Mouse (Mus musculus) liver, embryonic 11.5 days (tissue): ENCODE results near the gene Dnmt3l. TPM values are rescaled to one million over a fixed set of nuclear protein-coding genes. Genes with fewer than 3 reads are reported as not detected.
"Not testable (repeated sequence)": the region's sequence is repeated elsewhere in the genome, so short reads cannot be mapped to it uniquely, and the experiment has no call there.

ENCODE experiments used
- ATAC-seq: fragments of 200-750 bp; cut with Nextera tagmentation; replicated peaks from 2 replicates; pipeline ENCODE4 v1.8.0; 2017; ENCODE audit warnings: moderate number of reproducible peaks, mild to moderate bottlenecking, moderate TSS enrichment, moderate library complexity; ENCODE audit not compliant: low FRiP score
- DNase-seq: peaks from one replicate; pipeline ENCODE4 v3.0.0-alpha.2; 2017; ENCODE audit warnings: low spot score
- H3K27ac ChIP-seq: fragments of 300-500 bp; sonication (generic); 2 replicates; pipeline ENCODE4 v1.5.1; 2014; ENCODE audit warnings: mild to moderate bottlenecking, low read depth, low read length, control low read depth
- H3K27me3 ChIP-seq: fragments of 300-500 bp; sonication (generic); replicated peaks from 2 replicates; pipeline ENCODE4 v1.6.1; 2014; ENCODE audit warnings: low read length, mixed read lengths; ENCODE audit not compliant: control insufficient read depth, insufficient read depth
- H3K36me3 ChIP-seq: fragments of 300-500 bp; sonication (generic); 2 replicates; pipeline ENCODE4 v1.6.1; 2014; ENCODE audit warnings: mild to moderate bottlenecking, low read length, moderate library complexity, mixed read lengths; ENCODE audit not compliant: control insufficient read depth, insufficient read depth
- H3K4me1 ChIP-seq: fragments of 300-500 bp; sonication (generic); replicated peaks from 2 replicates; pipeline ENCODE4 v1.6.1; 2014; ENCODE audit warnings: low read length, mixed read lengths; ENCODE audit not compliant: control insufficient read depth, insufficient read depth
- H3K4me2 ChIP-seq: fragments of 300-500 bp; sonication (generic); 2 replicates; pipeline ENCODE4 v1.6.1; 2014; ENCODE audit warnings: mild to moderate bottlenecking, control low read depth, moderate library complexity
- H3K4me3 ChIP-seq: fragments of 300-500 bp; sonication (generic); 2 replicates; pipeline ENCODE4 v1.5.1; 2014; ENCODE audit warnings: low read depth, low read length, control low read depth
- H3K9ac ChIP-seq: fragments of 300-500 bp; sonication (generic); 2 replicates; pipeline ENCODE4 v1.6.1; 2014; ENCODE audit warnings: low read depth, low read length, control low read depth
- H3K9me3 ChIP-seq: fragments of 300-500 bp; sonication (generic); 2 replicates; pipeline ENCODE4 v1.6.1; 2016; ENCODE audit warnings: low read length, inconsistent platforms, mixed read lengths; ENCODE audit not compliant: control insufficient read depth
- WGBS: fragments of 180-500 bp; shearing (Covaris S2); extraction: QIAGEN DNeasy Blood & Tissue Kit; methylation state at CpG from one replicate; pipeline ENCODE4 v1.1.7; 2014; 5-methylcytosine and 5-hydroxymethylcytosine counted together
- polyA plus RNA-seq: library from polyadenylated mRNA; unstranded; fragments of >200 nt; fragmentation: Nextera tagmentation; extraction: Ambion mirVana; gene quantifications from 2 replicates; pipeline ENCODE4 v1.2.1, GENCODE M21; 2014

Gene Dnmt3l
- polyA plus RNA-seq, 1 experiment from 2014 or later = not detected

DNA sequence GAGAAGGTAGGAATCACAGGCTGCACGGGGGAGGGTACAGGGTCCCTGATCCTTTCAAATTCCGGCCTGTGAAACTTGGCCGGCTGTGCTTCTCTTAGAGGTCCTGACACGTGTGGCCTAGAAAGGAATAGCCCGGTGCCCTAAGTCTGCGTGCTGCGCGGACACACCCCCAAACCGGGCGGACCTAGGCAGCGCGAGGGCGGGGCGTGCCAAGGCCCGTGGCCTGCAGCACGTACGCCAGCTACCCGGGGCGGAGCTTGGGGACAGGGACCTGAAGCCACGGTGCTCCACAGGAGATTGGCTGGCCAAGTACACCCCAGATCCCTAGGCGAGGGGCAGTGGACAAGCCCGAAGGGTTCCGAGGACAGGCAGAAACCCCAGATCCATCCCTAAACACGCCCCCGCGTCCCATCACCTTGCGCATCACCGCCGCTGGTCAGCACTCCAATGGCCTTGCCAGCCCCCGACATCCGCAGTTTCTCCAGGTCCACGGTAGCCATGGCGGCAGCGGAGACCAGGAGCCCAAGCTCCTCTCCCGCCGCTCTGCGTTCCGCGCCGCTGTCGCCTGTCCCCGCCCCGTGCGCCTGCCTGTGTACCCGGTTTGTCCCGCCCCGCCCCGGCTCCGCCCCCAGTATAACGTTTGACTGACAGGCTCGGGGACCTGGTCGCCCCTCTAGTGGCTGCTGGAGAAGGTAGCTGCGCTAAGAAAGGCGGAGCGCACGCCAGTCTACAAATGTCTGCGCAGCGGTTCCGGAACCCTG, 32.4 kb upstream of the Dnmt3l start:
- Histone ChIP-seq H3K4me1 (peaks cover 48% of the 10 kb centered on the region), H3K27ac (peak overlapping the region; percentile 100), H3K4me3 (peak overlapping the region; percentile 87), H3K4me2 (peak overlapping the region; percentile 98), H3K9ac (peak overlapping the region; percentile 98), H3K36me3 (peaks cover 8% of the 10 kb centered on the region; the same call in 1 of the 2 replicates), H3K27me3 (no peaks in the 10 kb centered on the region), H3K9me3 (no peaks in the 10 kb centered on the region)
- WGBS = under 1% methylated on average over 57 of the region's 59 CpGs
- DNase-seq (peak; percentile 99), ATAC-seq (peak; percentile 89)

DNA sequence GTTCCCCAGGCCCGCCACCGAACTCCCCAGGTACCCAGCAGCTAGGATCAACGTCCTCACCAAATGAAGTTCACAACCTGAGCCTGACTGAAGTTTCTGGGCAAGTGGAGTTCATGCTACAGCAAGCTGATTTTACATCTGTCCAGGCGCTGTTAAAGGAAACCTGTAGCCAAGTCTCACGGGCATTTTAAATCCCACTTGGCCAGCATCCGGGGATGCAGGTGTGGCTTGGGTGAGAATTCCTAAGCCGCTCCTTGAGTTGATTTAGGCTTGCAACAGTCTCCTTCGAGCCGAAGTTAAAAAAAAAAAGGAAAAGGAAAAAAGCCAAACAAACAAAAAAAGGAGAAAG, 31.8 kb upstream of the Dnmt3l start, which contains the start of gene Pfkl:
TSS of gene Pfkl (minus strand) at position 139 of the 349 bp plus-strand sequence.
- DNase-seq = no peak
- H3K4me3 ChIP-seq = peak within 1 kb of the TSS; percentile 87
- peak within 1 kb of the TSS; percentile 100 for H3K27ac ChIP-seq
- H3K9ac ChIP-seq = peak within 1 kb of the TSS; percentile 98
- H3K9me3 ChIP-seq = no peaks in the 10 kb centered on the region; the same call in 1 of the 2 replicates
- no peaks in the 10 kb centered on the region for H3K27me3 ChIP-seq
- peak within 1 kb of the TSS; percentile 98 for H3K4me2 ChIP-seq
- H3K4me1 ChIP-seq = peaks cover 43% of the 10 kb centered on the region
- peaks cover 6% of the 10 kb centered on the region; the same call in 1 of the 2 replicates for H3K36me3 ChIP-seq
- ATAC-seq = peak; percentile 2; the same call in 1 of the 2 replicates
- WGBS = under 1% methylated on average over 9 of the region's 9 CpGs

DNA sequence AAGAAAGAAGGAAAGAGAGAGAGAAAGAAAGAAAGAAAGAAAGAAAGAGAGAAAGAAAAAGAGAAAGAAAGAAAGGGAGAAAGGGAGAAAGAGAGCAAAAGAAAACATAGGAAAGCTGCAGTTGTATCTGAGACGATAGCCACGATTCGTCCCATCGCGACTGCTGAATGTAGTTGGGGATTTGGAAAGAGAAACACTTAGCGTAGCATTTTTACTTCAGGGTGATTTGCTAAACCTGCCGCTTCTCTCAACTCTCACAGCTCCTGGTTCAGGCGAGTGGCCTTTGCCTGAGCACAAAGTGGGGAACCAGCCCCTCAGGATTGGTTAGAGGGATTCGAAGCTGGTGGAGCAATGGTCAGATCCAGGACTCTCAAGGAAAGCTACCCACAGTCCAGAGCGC, 31.4 kb upstream of the Dnmt3l start:
- ATAC-seq (no peak), DNase-seq (no peak)
- WGBS = 15% methylated on average over 10 of the region's 10 CpGs
- Histone ChIP-seq H3K9ac (peak overlapping the region; percentile 49), H3K4me1 (peaks cover 39% of the 10 kb centered on the region), H3K27me3 (no peaks in the 10 kb centered on the region), H3K36me3 (0 out of 2 replicates have a peak, but pooled peaks cover 2% of the 10 kb centered on the region), H3K4me2 (peak overlapping the region; percentile 98), H3K4me3 (peak overlapping the region; percentile 87), H3K9me3 (no peaks in the 10 kb centered on the region; the same call in 1 of the 2 replicates), H3K27ac (no peak overlapping the region)

DNA sequence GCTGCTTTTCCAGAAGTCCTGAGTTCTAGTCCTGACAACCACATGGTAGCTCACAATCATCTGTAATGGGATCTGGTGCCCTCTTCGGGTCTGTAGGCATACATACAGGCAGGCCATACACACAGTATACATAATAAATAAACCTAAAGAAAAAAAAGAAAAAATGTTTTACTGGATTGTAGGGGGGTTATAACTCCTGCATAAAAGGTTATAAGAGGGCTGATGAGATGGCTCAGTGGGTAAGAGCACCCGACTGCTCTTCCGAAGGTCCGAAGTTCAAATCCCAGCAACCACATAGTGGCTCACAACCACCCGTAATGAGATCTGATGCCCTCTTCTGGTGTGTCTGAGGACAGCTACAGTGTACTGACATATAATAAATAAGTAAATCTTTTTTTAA, 30.6 kb upstream of the Dnmt3l start:
- peak overlapping the region; percentile 98; the same call in 1 of the 2 replicates for H3K4me2 ChIP-seq
- H3K4me1 ChIP-seq = peaks cover 31% of the 10 kb centered on the region
- H3K4me3 ChIP-seq, DNase-seq, H3K27me3 ChIP-seq, H3K36me3 ChIP-seq, ATAC-seq, H3K9me3 ChIP-seq, H3K9ac ChIP-seq, H3K27ac ChIP-seq: not testable (repeated sequence)
- WGBS = 93% methylated on average over 5 of the region's 5 CpGs

DNA sequence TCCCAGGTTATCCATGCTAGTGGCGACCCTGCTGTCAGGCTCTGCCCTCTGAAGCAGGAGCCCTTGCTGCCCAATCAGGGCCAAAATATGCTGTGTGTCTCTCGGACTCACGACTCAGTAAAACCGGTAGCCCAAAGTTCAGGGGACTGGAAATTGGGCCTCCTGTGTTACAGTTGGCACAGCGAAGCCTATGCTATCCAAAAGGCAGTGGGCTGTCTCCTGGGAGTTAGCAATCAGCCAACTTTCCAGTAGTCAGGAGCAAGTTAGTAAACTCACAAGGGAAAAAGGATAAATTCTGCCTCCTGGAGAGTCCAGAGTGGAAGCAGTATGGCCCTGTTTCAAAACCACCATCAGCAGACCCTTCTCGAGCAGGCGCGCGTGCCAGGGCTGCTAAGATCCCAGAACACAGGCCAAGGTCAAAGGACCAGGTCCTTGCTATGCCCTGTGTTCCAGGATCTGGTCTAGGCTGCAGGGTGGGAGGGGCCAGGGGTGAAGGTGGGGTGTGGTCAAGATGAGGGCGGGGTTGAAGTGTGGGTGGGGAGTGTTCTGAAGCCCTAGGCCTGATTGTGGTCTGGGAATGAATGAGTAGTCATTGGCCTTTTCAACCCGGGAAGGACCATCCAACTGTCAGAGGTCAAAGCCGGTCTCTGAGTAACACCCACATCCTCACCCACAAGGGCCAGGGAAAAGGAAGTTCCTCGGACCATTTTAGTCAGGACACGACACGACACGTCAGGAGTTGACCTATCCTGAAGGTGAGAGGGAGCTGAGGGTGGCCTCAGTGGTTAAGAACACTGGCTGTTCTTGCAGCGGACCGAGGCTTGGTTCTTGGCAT, 28.9 kb upstream of the Dnmt3l start:
- H3K27me3 ChIP-seq = 0 out of 2 replicates have a peak, but pooled peaks cover 5% of the 10 kb centered on the region
- ATAC-seq (no peak), DNase-seq (no peak)
- H3K4me2 ChIP-seq = no peak overlapping the region
- H3K27ac ChIP-seq = no peak overlapping the region
- no peak overlapping the region for H3K4me3 ChIP-seq
- 87% methylated on average over 18 of the region's 18 CpGs for WGBS
- peaks cover 13% of the 10 kb centered on the region for H3K4me1 ChIP-seq
- H3K9me3 ChIP-seq = no peaks in the 10 kb centered on the region; the same call in 1 of the 2 replicates
- H3K9ac ChIP-seq = no peak overlapping the region
- 0 out of 2 replicates have a peak, but pooled peaks cover 2% of the 10 kb centered on the region for H3K36me3 ChIP-seq

DNA sequence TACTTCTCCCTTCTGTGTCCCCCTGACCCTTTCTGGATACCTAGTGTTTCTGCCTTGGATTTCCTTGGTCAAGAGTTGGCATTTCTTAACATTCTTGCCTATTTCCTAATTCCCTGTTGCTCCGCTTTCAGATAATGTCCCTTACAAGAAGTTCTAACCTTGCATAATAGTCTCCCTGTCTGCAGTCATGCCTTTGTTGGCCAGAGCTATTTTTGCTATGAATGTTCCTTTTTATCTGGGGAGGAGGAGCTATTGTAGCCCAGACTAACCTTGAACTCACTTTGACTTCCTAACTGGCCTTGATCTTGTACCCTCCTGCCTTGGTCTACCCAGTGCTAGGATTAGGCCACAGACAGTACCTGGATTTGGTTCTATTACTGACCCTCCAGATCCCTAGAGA, 26.3 kb upstream of the Dnmt3l start:
- H3K27ac ChIP-seq = no peak overlapping the region
- no peak overlapping the region for H3K9ac ChIP-seq
- H3K9me3 ChIP-seq = no peaks in the 10 kb centered on the region; the same call in 1 of the 2 replicates
- ATAC-seq (no peak), DNase-seq (no peak)
- peaks cover 6% of the 10 kb centered on the region; the same call in 1 of the 2 replicates for H3K4me1 ChIP-seq
- 0 out of 2 replicates have a peak, but pooled peaks cover 5% of the 10 kb centered on the region for H3K27me3 ChIP-seq
- no peak overlapping the region for H3K4me3 ChIP-seq
- no peaks in the 10 kb centered on the region for H3K36me3 ChIP-seq
- 88% methylated on average over 1 of the region's 1 CpGs for WGBS
- H3K4me2 ChIP-seq = no peak overlapping the region

DNA sequence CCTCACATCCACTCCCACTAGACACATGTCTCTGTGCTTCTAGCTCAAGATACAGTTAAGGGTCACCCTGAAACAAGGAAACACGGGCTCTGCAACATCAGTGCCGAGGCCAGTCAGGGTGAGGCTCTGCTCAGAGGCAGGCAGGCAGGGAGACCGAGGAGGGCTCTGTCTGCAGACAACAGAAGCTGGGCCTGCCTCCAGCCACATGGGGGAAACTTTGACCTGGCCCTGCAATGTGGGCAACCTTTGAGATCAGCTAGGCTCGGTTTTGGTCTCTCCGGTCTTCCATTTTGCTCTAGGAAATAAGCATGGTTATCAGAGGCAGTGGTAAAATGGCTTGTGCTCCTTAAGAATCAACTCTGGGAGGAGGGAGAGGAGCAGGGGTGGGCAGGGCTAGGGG, 25.4 kb upstream of the Dnmt3l start:
- DNase-seq = no peak
- Histone ChIP-seq H3K4me1 (peaks cover 2% of the 10 kb centered on the region; the same call in 1 of the 2 replicates), H3K36me3 (no peaks in the 10 kb centered on the region), H3K4me3 (no peak overlapping the region), H3K27me3 (0 out of 2 replicates have a peak, but pooled peaks cover 5% of the 10 kb centered on the region), H3K9me3 (no peaks in the 10 kb centered on the region; the same call in 1 of the 2 replicates), H3K27ac (no peak overlapping the region), H3K4me2 (no peak overlapping the region), H3K9ac (no peak overlapping the region)
- ATAC-seq = no peak
- 60% methylated on average over 5 of the region's 5 CpGs for WGBS

DNA sequence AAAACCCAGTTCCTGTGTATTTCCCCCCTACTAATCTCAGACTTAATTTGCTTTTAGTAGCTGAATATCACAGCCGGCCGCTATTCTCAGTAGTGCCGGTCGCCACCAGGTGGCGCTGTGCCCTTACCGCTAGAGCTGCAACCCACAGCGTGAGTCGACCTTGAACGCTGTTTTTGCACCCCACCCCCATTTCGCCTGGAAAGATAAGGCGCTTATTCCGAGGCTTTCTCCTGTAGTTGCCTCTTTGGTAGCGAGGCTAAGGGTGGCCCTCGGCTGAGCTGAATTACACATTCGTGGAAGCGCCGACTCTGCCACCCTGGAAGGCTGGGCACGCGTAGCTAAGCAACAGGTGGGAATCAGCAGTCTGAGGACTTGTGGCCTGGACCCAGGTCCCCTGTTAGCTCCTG, 22.9 kb upstream of the Dnmt3l start:
- Histone ChIP-seq H3K27ac (no peak overlapping the region), H3K4me3 (peak overlapping the region; percentile 24), H3K9me3 (no peaks in the 10 kb centered on the region; the same call in 1 of the 2 replicates), H3K4me1 (peaks cover 2% of the 10 kb centered on the region; the same call in 1 of the 2 replicates), H3K4me2 (peak overlapping the region; percentile 64), H3K27me3 (0 out of 2 replicates have a peak, but pooled peaks cover 5% of the 10 kb centered on the region), H3K9ac (no peak overlapping the region), H3K36me3 (no peaks in the 10 kb centered on the region)
- 19% methylated on average over 19 of the region's 19 CpGs for WGBS
- peak; percentile 78 for DNase-seq
- peak; percentile 82 for ATAC-seq
